Mouse (Mus musculus): Measurements from ENCODE around the gene Usp20.

Usp20 gene

GRCm38 (mm10) chr2:30985111-30986020, 3.3 kb downstream of the Usp20 start:
- no peak for DNase-seq (ENCODE audit: low spot score)

- DNase-seq (ENCODE audit: low spot score) = no peak
These were observed 8.1 kb downstream of the Usp20 start for GRCm38 (mm10) chr2:30990221-30990620.

- DNase-seq (ENCODE audit: low spot score) = no peak
These were observed 12.8 kb downstream of the Usp20 start for GRCm38 (mm10) chr2:30994853-30995252.

GRCm38 (mm10) chr2:30995432-30995996, 13.4 kb downstream of the Usp20 start:
- DNase-seq (ENCODE audit: low spot score) = no peak

- no peak for DNase-seq (ENCODE audit: low spot score)
These were observed 16.6 kb downstream of the Usp20 start for GRCm38 (mm10) chr2:30998443-30999260.

- DNase-seq (ENCODE audit: low spot score) = no peak
These were observed 20.8 kb downstream of the Usp20 start for GRCm38 (mm10) chr2:31002857-31003256.

- DNase-seq (ENCODE audit: low spot score) = no peak
These were observed 23.4 kb downstream of the Usp20 start for GRCm38 (mm10) chr2:31005453-31005852.

- DNase-seq (ENCODE audit: low spot score) = no peak
These were observed 24.4 kb downstream of the Usp20 start for GRCm38 (mm10) chr2:31006434-31006833.

GRCm38 (mm10) chr2:31007208-31007607, 25.1 kb downstream of the Usp20 start:
- DNase-seq (ENCODE audit: low spot score) = no peak

GRCm38 (mm10) chr2:31013371-31014120, 31.5 kb downstream of the Usp20 start:
- no peak for DNase-seq (ENCODE audit: low spot score)

- DNase-seq (ENCODE audit: low spot score) = no peak
These were observed 35.7 kb downstream of the Usp20 start for GRCm38 (mm10) chr2:31017625-31018317.

GRCm38 (mm10) chr2:31018519-31018918, 36.4 kb downstream of the Usp20 start:
- DNase-seq (ENCODE audit: low spot score) = no peak

- no peak for DNase-seq (ENCODE audit: low spot score)
These were observed 36.9 kb downstream of the Usp20 start for GRCm38 (mm10) chr2:31019011-31019410.

GRCm38 (mm10) chr2:31020202-31020601, 38.1 kb downstream of the Usp20 start:
- no peak for DNase-seq (ENCODE audit: low spot score)

GRCm38 (mm10) chr2:31023940-31024339, 41.9 kb downstream of the Usp20 start:
- DNase-seq (ENCODE audit: low spot score) = no peak

- DNase-seq (ENCODE audit: low spot score) = no peak
These were observed 42.7 kb downstream of the Usp20 start for GRCm38 (mm10) chr2:31024618-31025370.

- DNase-seq (ENCODE audit: low spot score) = no peak
These were observed 43.4 kb downstream of the Usp20 start for GRCm38 (mm10) chr2:31025458-31025857.

- no peak for DNase-seq (ENCODE audit: low spot score)
These were observed 44.6 kb downstream of the Usp20 start for GRCm38 (mm10) chr2:31026642-31027041.

- DNase-seq (ENCODE audit: low spot score) = no peak
These were observed 49.9 kb downstream of the Usp20 start for GRCm38 (mm10) chr2:31031972-31032371.

- no peak for DNase-seq (ENCODE audit: low spot score)
These were observed 54.7 kb downstream of the Usp20 start for GRCm38 (mm10) chr2:31036811-31037210.

GRCm38 (mm10) chr2:31040043-31040442, 58.0 kb downstream of the Usp20 start:
- DNase-seq (ENCODE audit: low spot score) = no peak

All from urinary bladder, postnatal 10 days (tissue).